In genomic region chr14:76708728-76709127, GRCm38 (mm10) we compare ENCODE assay signal across 8 mouse cellular contexts.
DNase-seq lines count a peak whose midpoint lies in the region; ATAC-seq and TF ChIP-seq lines count a peak whose summit lies in the region.
"Had no signal": no experiment of that assay in that cellular context is flagged by ENCODE, and none has a peak within 500 bp of the region (broad histone marks: within the 10 kb centered on the region; RNA-seq: fewer than 3 reads in every experiment).

No protein-coding gene starts in this region.

- 80% methylated on average over 11 of the region's 11 CpGs for WGBS in small intestine, adult 2 months
- 85% methylated on average over 11 of the region's 11 CpGs for WGBS in hindbrain, embryonic 13.5 days

- H3K4me3 ChIP-seq in small intestine, adult 2 months (ENCODE audit: low read depth, low read length): no peak overlapping the region
- no peak overlapping the region for H3K4me3 ChIP-seq in hindbrain, embryonic 13.5 days

- no peak overlapping the region for H3K9ac ChIP-seq in hindbrain, embryonic 13.5 days

- no peak for TF ChIP-seq POLR2A in small intestine, adult 2 months (IDR thresholded peaks at IDR 0.05; ENCODE audit: low read depth, low read length)

- H3K4me1 ChIP-seq in small intestine, adult 2 months (ENCODE audit: control insufficient read depth, insufficient read depth, insufficient read length, low read length): peaks cover 5% of the 10 kb centered on the region; the same call in 1 of the 2 replicates
- H3K4me1 ChIP-seq in hindbrain, embryonic 13.5 days (replicated peaks): no peaks in the 10 kb centered on the region

- no peak for ATAC-seq in hindbrain, embryonic 13.5 days (ENCODE audit: low FRiP score)

- TF ChIP-seq CTCF in small intestine, adult 2 months (IDR thresholded peaks at IDR 0.05; ENCODE audit: extremely low read depth, insufficient read length, insufficient replicate concordance, low read depth, low read length): no peak

- intact Hi-C loops in left cerebral cortex, postnatal 36 days (cut with DNase I): no loop called here
- intact Hi-C loops in heart, postnatal 14 days (cut with DNase I): loop anchor here (5.0 kb wide), 1 partner anchor 169 kb away; no protein-coding TSS in a partner anchor

- H3K27ac ChIP-seq in small intestine, adult 2 months (ENCODE audit: insufficient read depth, low read depth, low read length): peak overlapping the region; percentile 63; the same call in 1 of the 2 replicates
- H3K27ac ChIP-seq in hindbrain, embryonic 13.5 days: no peak overlapping the region

- no peak overlapping the region for H3K4me2 ChIP-seq in hindbrain, embryonic 13.5 days

- no peaks in the 10 kb centered on the region for H3K9me3 ChIP-seq in hindbrain, embryonic 13.5 days

- no peaks in the 10 kb centered on the region for H3K27me3 ChIP-seq in small intestine, adult 2 months (ENCODE audit: control insufficient read depth, insufficient read depth, low read length)
- no peaks in the 10 kb centered on the region for H3K27me3 ChIP-seq in hindbrain, embryonic 13.5 days

- H3K36me3 ChIP-seq in small intestine, adult 2 months (ENCODE audit: control insufficient read depth, insufficient read depth, low read length): no peaks in the 10 kb centered on the region
- H3K36me3 ChIP-seq in hindbrain, embryonic 13.5 days: no peaks in the 10 kb centered on the region

- peak; percentile 15 to 28 for DNase-seq in left cerebral cortex, postnatal 36 days (ENCODE audit: low spot score in 2 of 2)
- DNase-seq in left cerebral cortex, adult 8-10 months (ENCODE audit: low spot score in 2 of 2): no peak
- DNase-seq in gastrocnemius, postnatal 10 days: peak; percentile 26
- peak; percentile 52 to 64 for DNase-seq in heart, postnatal 14 days
- no peak for DNase-seq in embryo, embryonic 10 days (ENCODE audit: low spot score)
- DNase-seq: right cerebral cortex, postnatal 25 days had no signal

Comparison
In these comparisons a context has a peak if more than half of its experiments do, and no peak if none do; other contexts are left out.
1. DNase-seq: peak in left cerebral cortex, postnatal 36 days (2 of 2), gastrocnemius, postnatal 10 days (single experiment) and heart, postnatal 14 days (2 of 2); none in left cerebral cortex, adult 8-10 months (0 of 2) and embryo, embryonic 10 days (single experiment).